Mouse (Mus musculus) heart, embryonic 16.5 days (tissue): ENCODE results near the gene Cntnap1. TPM values are rescaled to one million over a fixed set of nuclear protein-coding genes. Genes with fewer than 3 reads are reported as not detected.

Experiments
- ATAC-seq: fragments of 200-750 bp; cut with Nextera tagmentation; replicated peaks from 2 replicates; pipeline ENCODE4 v1.8.0; 2017; ENCODE audit warnings: moderate number of reproducible peaks; ENCODE audit not compliant: insufficient read depth, low FRiP score; ENCODE audit errors: extremely low read depth
- H3K27ac ChIP-seq: fragments of 300-500 bp; sonication (generic); 2 replicates; pipeline ENCODE4 v1.5.1; 2014; ENCODE audit warnings: mild to moderate bottlenecking, low read length, control low read depth, moderate library complexity
- H3K27me3 ChIP-seq: fragments of 300-500 bp; sonication (generic); 2 replicates; pipeline ENCODE4 v1.6.1; 2014; ENCODE audit warnings: low read length, mixed read lengths; ENCODE audit not compliant: control insufficient read depth, insufficient read depth
- H3K36me3 ChIP-seq: fragments of 300-500 bp; sonication (generic); 2 replicates; pipeline ENCODE4 v1.6.1; 2014; ENCODE audit not compliant: control insufficient read depth, insufficient read depth
- H3K4me1 ChIP-seq: fragments of 300-500 bp; sonication (generic); 2 replicates; pipeline ENCODE4 v1.6.1; 2014; ENCODE audit warnings: low read length, mixed read lengths; ENCODE audit not compliant: control insufficient read depth, insufficient read depth
- H3K4me2 ChIP-seq: fragments of 300-500 bp; sonication (generic); 2 replicates; pipeline ENCODE4 v1.6.1; 2014; ENCODE audit warnings: low read depth, mild to moderate bottlenecking, control low read depth, low read length
- H3K4me3 ChIP-seq: fragments of 300-500 bp; sonication (generic); 2 replicates; pipeline ENCODE4 v1.5.1; 2014; ENCODE audit warnings: mild to moderate bottlenecking, control low read depth, low read length
- H3K9ac ChIP-seq: fragments of 300-500 bp; sonication (generic); 2 replicates; pipeline ENCODE4 v1.6.1; 2014; ENCODE audit warnings: low read length, control low read depth
- H3K9me3 ChIP-seq: fragments of 300-500 bp; sonication (generic); replicated peaks from 2 replicates; pipeline ENCODE4 v1.6.1; 2016; ENCODE audit warnings: low read length; ENCODE audit not compliant: control insufficient read depth
- WGBS: fragments of 180-500 bp; shearing (Covaris S2); extraction: QIAGEN DNeasy Blood & Tissue Kit; methylation state at CpG from one replicate; pipeline ENCODE4 v1.1.7; 2014; 5-methylcytosine and 5-hydroxymethylcytosine counted together
- polyA plus RNA-seq: library from polyadenylated mRNA; unstranded; fragments of >200 nt; fragmentation: Nextera tagmentation; extraction: Ambion mirVana; gene quantifications from 2 replicates; pipeline ENCODE4 v1.2.1, GENCODE M21; 2015

Cntnap1 gene
- polyA plus RNA-seq, 1 experiment from 2014 or later, result 1.0 TPM

DNA sequence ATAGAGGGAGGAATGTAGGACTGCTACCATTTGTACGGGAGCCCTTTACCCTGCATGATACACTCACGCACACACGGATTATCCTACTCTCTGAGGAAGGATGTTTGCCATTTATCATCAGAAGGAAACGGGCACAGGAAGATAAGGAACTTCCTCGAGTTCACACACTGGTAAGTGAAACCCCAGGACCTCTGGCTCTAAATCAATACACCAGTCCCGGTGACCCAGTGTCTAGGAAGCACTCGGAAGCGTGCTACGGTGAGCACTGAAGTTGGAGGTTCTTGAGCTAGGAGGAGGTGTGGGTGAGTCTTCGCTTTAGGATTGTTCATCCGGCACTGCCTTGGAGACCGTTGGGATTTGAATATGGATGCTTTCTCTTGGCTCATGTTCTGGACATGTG is 37.3 kb upstream of the Cntnap1 start:
- H3K4me2 ChIP-seq, result no peak overlapping the region
- 55% methylated on average over 12 of the region's 12 CpGs for WGBS
- no peak overlapping the region for H3K4me3 ChIP-seq
- peaks cover 2% of the 10 kb centered on the region; the same call in 1 of the 2 replicates for H3K9me3 ChIP-seq
- ATAC-seq, result no peak
- no peaks in the 10 kb centered on the region for H3K27me3 ChIP-seq
- H3K27ac ChIP-seq, result no peak overlapping the region
- no peaks in the 10 kb centered on the region for H3K36me3 ChIP-seq
- H3K9ac ChIP-seq, result no peak overlapping the region
- H3K4me1 ChIP-seq, result peaks cover 20% of the 10 kb centered on the region

GRCm38 (mm10) chr11:101134217-101134865 is 36.0 kb upstream of the Cntnap1 start:
- H3K9ac ChIP-seq, result no peak overlapping the region
- H3K4me3 ChIP-seq, result no peak overlapping the region
- H3K36me3 ChIP-seq, result no peaks in the 10 kb centered on the region
- ATAC-seq, result no peak
- peaks cover 22% of the 10 kb centered on the region for H3K4me1 ChIP-seq
- no peak overlapping the region for H3K27ac ChIP-seq
- WGBS, result 56% methylated on average over 13 of the region's 13 CpGs
- no peak overlapping the region for H3K4me2 ChIP-seq
- no peaks in the 10 kb centered on the region for H3K27me3 ChIP-seq
- peaks cover 2% of the 10 kb centered on the region; the same call in 1 of the 2 replicates for H3K9me3 ChIP-seq

DNA sequence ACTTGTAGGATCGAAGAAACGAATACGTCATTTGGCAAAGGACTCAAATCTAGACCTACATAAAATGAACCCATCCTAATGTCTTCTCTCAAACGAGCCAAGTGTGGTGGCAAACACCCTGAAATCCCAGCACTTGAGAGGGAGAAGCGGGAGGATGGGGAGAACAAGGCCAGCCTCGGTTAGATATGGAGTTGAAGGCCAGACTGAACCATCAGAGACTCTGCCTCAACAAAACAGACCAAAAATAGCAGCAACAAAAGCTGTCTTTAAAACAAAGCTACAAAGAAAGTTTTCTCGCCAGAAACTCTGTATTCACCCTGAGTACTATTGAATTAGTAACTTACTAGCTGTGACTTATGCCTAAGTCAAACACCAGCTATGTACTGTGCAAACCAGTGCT is 33.3 kb upstream of the Cntnap1 start:
- H3K9ac ChIP-seq, result no peak overlapping the region
- peaks cover 19% of the 10 kb centered on the region for H3K4me1 ChIP-seq
- no peak for ATAC-seq
- H3K27me3 ChIP-seq, result no peaks in the 10 kb centered on the region
- no peak overlapping the region for H3K4me3 ChIP-seq
- WGBS, result 68% methylated on average over 7 of the region's 7 CpGs
- H3K9me3 ChIP-seq, result no peaks in the 10 kb centered on the region
- H3K27ac ChIP-seq, result no peak overlapping the region
- H3K36me3 ChIP-seq, result no peaks in the 10 kb centered on the region
- H3K4me2 ChIP-seq, result no peak overlapping the region

DNA sequence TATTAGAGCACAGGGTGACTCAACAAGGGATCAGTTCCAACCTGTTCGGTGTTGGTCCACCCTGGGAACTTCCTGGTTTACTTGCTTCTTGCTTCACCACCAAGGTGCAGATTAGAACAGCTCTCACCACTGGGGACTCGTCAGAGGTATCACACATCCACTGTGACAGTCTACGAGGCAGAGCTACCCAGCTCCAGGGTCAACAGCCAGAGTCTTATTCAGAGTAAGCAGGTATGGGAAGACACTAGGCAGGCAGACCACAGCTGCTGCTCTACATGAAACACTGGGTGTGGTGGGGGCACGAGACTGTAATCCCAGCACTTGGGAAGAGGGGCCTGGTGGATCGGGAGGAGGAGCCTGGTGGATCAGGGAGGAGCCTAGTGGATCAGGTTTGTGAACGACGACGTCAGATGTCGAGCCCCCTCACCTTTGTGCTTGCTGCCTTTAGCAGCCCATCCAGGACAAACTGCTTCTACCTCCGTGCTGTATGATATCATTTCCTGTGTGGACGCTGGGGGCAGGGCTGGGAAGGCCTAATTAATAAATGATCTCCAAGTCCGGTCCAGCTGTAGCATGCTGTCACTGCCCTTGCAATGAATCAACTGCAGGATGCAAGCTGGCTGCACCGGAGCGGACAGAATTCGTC is 31.7 kb upstream of the Cntnap1 start:
- no peaks in the 10 kb centered on the region for H3K36me3 ChIP-seq
- peak overlapping the region; percentile 18; the same call in 1 of the 2 replicates for H3K4me3 ChIP-seq
- ATAC-seq, result no peak
- peak overlapping the region; percentile 43; the same call in 1 of the 2 replicates for H3K4me2 ChIP-seq
- no peaks in the 10 kb centered on the region for H3K27me3 ChIP-seq
- peaks cover 20% of the 10 kb centered on the region for H3K4me1 ChIP-seq
- WGBS, result 30% methylated on average over 15 of the region's 15 CpGs
- no peak overlapping the region for H3K27ac ChIP-seq
- H3K9me3 ChIP-seq, result no peaks in the 10 kb centered on the region
- H3K9ac ChIP-seq, result no peak overlapping the region

GRCm38 (mm10) chr11:101140164-101140819 is 30.0 kb upstream of the Cntnap1 start:
- 17% methylated on average over 27 of the region's 27 CpGs for WGBS
- Histone ChIP-seq H3K9me3 (no peaks in the 10 kb centered on the region), H3K4me3 (peak overlapping the region; percentile 50), H3K36me3 (no peaks in the 10 kb centered on the region), H3K4me1 (peaks cover 17% of the 10 kb centered on the region), H3K27me3 (no peaks in the 10 kb centered on the region), H3K4me2 (peak overlapping the region; percentile 67), H3K9ac (peak overlapping the region; percentile 74), H3K27ac (peak overlapping the region; percentile 79)
- ATAC-seq, result peak; percentile 67; the same call in 1 of the 2 replicates

DNA sequence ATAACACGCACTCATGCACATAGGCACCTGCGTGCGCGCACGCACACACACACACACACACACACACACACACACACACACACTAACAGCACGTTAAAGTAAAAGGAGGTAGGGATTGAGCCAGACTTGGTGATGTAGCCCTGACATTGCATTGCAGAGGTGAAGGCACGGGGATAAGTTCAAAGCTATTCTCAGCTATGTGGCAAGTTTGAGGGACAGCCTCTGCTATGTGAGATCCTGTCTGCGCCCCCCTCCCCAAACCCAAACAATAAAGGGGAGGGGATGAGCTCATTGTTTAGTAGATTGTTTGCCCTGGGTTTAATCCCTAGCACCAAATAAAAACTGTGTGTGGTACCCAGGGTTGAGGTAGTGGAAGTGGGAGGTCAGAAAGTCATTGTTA is 29.2 kb upstream of the Cntnap1 start:
- H3K4me3 ChIP-seq, result no peak overlapping the region
- WGBS, result 85% methylated on average over 8 of the region's 8 CpGs
- peaks cover 17% of the 10 kb centered on the region for H3K4me1 ChIP-seq
- H3K9ac ChIP-seq, result no peak overlapping the region
- no peak for ATAC-seq
- peak overlapping the region; percentile 79 for H3K27ac ChIP-seq
- H3K36me3 ChIP-seq, result no peaks in the 10 kb centered on the region
- no peaks in the 10 kb centered on the region for H3K27me3 ChIP-seq
- no peaks in the 10 kb centered on the region for H3K9me3 ChIP-seq
- H3K4me2 ChIP-seq, result no peak overlapping the region

GRCm38 (mm10) chr11:101142215-101142967 is 27.9 kb upstream of the Cntnap1 start:
- 85% methylated on average over 10 of the region's 10 CpGs for WGBS
- H3K9ac ChIP-seq, result no peak overlapping the region
- H3K36me3 ChIP-seq, result no peaks in the 10 kb centered on the region

DNA sequence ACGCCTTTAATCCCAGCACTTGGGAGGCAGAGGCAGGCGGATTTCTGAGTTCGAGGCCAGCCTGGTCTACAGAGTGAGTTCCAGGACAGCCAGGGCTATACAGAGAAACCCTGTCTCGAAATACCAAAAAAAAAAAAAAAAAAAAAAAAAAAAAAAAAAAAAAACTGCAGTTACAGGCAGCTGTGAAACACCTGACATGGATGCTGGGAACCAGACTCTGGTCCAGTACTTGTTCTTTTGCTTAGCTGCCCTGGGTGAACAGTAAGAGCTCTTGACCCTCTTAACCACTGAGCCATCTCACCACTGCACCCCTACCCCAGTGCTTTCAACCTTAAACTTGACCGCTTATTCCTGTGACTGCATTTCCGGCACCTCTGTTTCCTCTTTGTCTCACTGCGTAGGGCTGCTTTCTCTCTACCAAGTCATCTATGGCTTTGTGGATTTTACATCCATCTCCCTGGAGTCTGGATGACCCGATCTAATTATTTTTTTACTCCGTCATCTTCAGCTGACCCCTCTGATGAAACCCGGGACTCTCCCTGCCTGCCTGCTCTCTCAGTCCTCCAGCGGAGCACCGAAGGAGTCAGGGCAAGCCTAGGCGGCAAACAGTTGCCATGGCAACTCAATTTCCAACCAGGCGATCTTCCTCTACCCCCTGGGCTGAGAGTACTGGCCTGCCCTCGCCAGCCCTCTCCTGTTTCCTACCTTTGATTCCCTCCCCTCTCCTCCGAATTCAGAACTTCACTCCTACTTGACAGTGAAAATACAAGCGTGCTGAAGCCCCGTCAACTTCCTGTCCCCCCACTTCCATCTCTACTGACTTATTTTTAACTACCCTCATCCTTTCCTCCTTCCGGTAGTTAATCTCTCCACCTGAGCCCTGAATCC is 26.7 kb upstream of the Cntnap1 start:
- Histone ChIP-seq H3K27me3 (no peaks in the 10 kb centered on the region), H3K4me3 (peak overlapping the region; percentile 44), H3K9ac (peak overlapping the region; percentile 59), H3K9me3 (no peaks in the 10 kb centered on the region), H3K36me3 (no peaks in the 10 kb centered on the region), H3K4me2 (peak overlapping the region; percentile 67), H3K4me1 (peaks cover 16% of the 10 kb centered on the region), H3K27ac (0 out of 2 replicates have a peak overlapping the region, but pooled peaks have one; percentile 9)
- 19% methylated on average over 17 of the region's 19 CpGs for WGBS
- ATAC-seq, result no peak; the same call in 1 of the 2 replicates

More at GRCm38 (mm10) chr11:101142215-101142967, 27.9 kb upstream of the Cntnap1 start:
- H3K27me3 ChIP-seq, result no peaks in the 10 kb centered on the region
- no peak overlapping the region for H3K4me3 ChIP-seq
- peaks cover 17% of the 10 kb centered on the region for H3K4me1 ChIP-seq
- H3K27ac ChIP-seq, result no peak overlapping the region
- ATAC-seq, result no peak
- no peak overlapping the region for H3K4me2 ChIP-seq
- H3K9me3 ChIP-seq, result no peaks in the 10 kb centered on the region
